Mouse (Mus musculus) thymus, postnatal 10 days (tissue): ENCODE data around the gene Mrpl10.
A peak's percentile ranks its signal among the peaks of the same experiment; 100 is the strongest.

Source experiments
- DNase-seq, 2 experiments: peaks; one replicate each; pipeline ENCODE4 v3.0.0; 2021; ENCODE audit warnings: low spot score in 2 of 2

Mrpl10 gene

GRCm38 (mm10) chr11:97025721-97026344 is 15.5 kb upstream of the Mrpl10 start:
- peak; percentile 89 to 95 for DNase-seq

- DNase-seq = peak; percentile 59 to 80
Observed at GRCm38 (mm10) chr11:97029686-97030417, 11.5 kb upstream of the Mrpl10 start, which contains the start of gene Scrn2. TSS of gene Scrn2 (plus strand) at chr11:97029938.

- no peak for DNase-seq
Observed at GRCm38 (mm10) chr11:97030426-97030825, 10.9 kb upstream of the Mrpl10 start.

- no peak for DNase-seq
Observed at GRCm38 (mm10) chr11:97031977-97032376, 9.4 kb upstream of the Mrpl10 start.

GRCm38 (mm10) chr11:97032499-97032898 is 8.9 kb upstream of the Mrpl10 start:
- DNase-seq = no peak

GRCm38 (mm10) chr11:97033781-97034180 is 7.6 kb upstream of the Mrpl10 start:
- no peak for DNase-seq

- no peak for DNase-seq
Observed at GRCm38 (mm10) chr11:97036141-97036540, 5.2 kb upstream of the Mrpl10 start.

GRCm38 (mm10) chr11:97038881-97039280 is 2.5 kb upstream of the Mrpl10 start:
- DNase-seq = no peak

- DNase-seq = no peak
Observed at GRCm38 (mm10) chr11:97040301-97041021, 899 bp upstream of the Mrpl10 start.

- DNase-seq = no peak
Observed at GRCm38 (mm10) chr11:97044902-97045301, 3.5 kb downstream of the Mrpl10 start.

GRCm38 (mm10) chr11:97045861-97046260 is 4.5 kb downstream of the Mrpl10 start:
- peak in 1 of 2 experiments; percentile 33 for DNase-seq

- DNase-seq = no peak
Observed at GRCm38 (mm10) chr11:97048090-97048650, 6.8 kb downstream of the Mrpl10 start.

GRCm38 (mm10) chr11:97049492-97050085 is 8.2 kb downstream of the Mrpl10 start:
- DNase-seq = no peak

- DNase-seq = peak; percentile 77 to 86
Observed at GRCm38 (mm10) chr11:97050216-97050943, 9.0 kb downstream of the Mrpl10 start, which contains the start of gene Osbpl7. TSS of gene Osbpl7 (plus strand) at chr11:97050628.

- no peak for DNase-seq
Observed at GRCm38 (mm10) chr11:97050944-97051586, 9.7 kb downstream of the Mrpl10 start.

GRCm38 (mm10) chr11:97052219-97052646 is 10.9 kb downstream of the Mrpl10 start:
- no peak for DNase-seq

- DNase-seq = no peak
Observed at GRCm38 (mm10) chr11:97063274-97063920, 22.0 kb downstream of the Mrpl10 start.

- no peak for DNase-seq
Observed at GRCm38 (mm10) chr11:97063921-97064295, 22.5 kb downstream of the Mrpl10 start.

GRCm38 (mm10) chr11:97065538-97066295 is 24.4 kb downstream of the Mrpl10 start:
- DNase-seq = no peak
